Mouse (Mus musculus) layer of hippocampus, adult 8-10 months (tissue): Measurements from ENCODE around the gene Kalrn. TPM values are rescaled to one million over a fixed set of nuclear protein-coding genes. Genes with fewer than 3 reads are reported as not detected.
"Not testable (repeated sequence)": the region's sequence is repeated elsewhere in the genome, so short reads cannot be mapped to it uniquely, and the experiment has no call there.

Experiments used
- DNase-seq, 2 experiments: peaks; one replicate each; pipeline ENCODE4 v3.0.0; 2022; ENCODE audit warnings: low spot score in 2 of 2
- total RNA-seq, 4 experiments: library from RNA; stranded (reverse); gene quantifications; 2 replicates each; pipeline ENCODE4 v1.2.4; 2022

Kalrn gene
- total RNA-seq, 4 experiments from 2014 or later: 495 to 557 (median 508) TPM

GRCm38 (mm10) chr16:34320023-34320800 lies 253.1 kb downstream of the Kalrn start:
- DNase-seq: no peak

- DNase-seq: no peak
These were observed 256.2 kb downstream of the Kalrn start for GRCm38 (mm10) chr16:34317110-34317509.

- DNase-seq: no peak
These were observed 257.1 kb downstream of the Kalrn start for GRCm38 (mm10) chr16:34316253-34316652.

- DNase-seq: no peak
These were observed 259.3 kb downstream of the Kalrn start for GRCm38 (mm10) chr16:34314071-34314470.

- no peak for DNase-seq
These were observed 261.8 kb downstream of the Kalrn start for GRCm38 (mm10) chr16:34311577-34311976.

- DNase-seq: no peak
These were observed 263.0 kb downstream of the Kalrn start for GRCm38 (mm10) chr16:34310363-34310762.

GRCm38 (mm10) chr16:34308324-34308723 lies 265.0 kb downstream of the Kalrn start:
- DNase-seq: no peak

GRCm38 (mm10) chr16:34307458-34307857 lies 265.9 kb downstream of the Kalrn start:
- no peak for DNase-seq

GRCm38 (mm10) chr16:34305586-34305985 lies 267.7 kb downstream of the Kalrn start:
- DNase-seq: no peak

- DNase-seq: not testable (repeated sequence)
These were observed 269.5 kb downstream of the Kalrn start for GRCm38 (mm10) chr16:34303818-34304217.

- DNase-seq: no peak
These were observed 270.8 kb downstream of the Kalrn start for GRCm38 (mm10) chr16:34302503-34302902.

- DNase-seq: peak in 1 of 2 experiments; percentile 50
These were observed 271.3 kb downstream of the Kalrn start for GRCm38 (mm10) chr16:34302063-34302462.

- DNase-seq: no peak
These were observed 274.1 kb downstream of the Kalrn start for GRCm38 (mm10) chr16:34299226-34299625.

- DNase-seq: no peak
These were observed 275.2 kb downstream of the Kalrn start for GRCm38 (mm10) chr16:34297911-34298682.

GRCm38 (mm10) chr16:34294568-34294967 lies 278.8 kb downstream of the Kalrn start:
- DNase-seq: no peak

GRCm38 (mm10) chr16:34293675-34294074 lies 279.7 kb downstream of the Kalrn start:
- DNase-seq: no peak

- DNase-seq: no peak
These were observed 283.7 kb downstream of the Kalrn start for GRCm38 (mm10) chr16:34289583-34289982.

GRCm38 (mm10) chr16:34282026-34282425 lies 291.3 kb downstream of the Kalrn start:
- DNase-seq: no peak

GRCm38 (mm10) chr16:34279654-34280383 lies 293.5 kb downstream of the Kalrn start:
- DNase-seq: peak; percentile 77 to 82

- DNase-seq: no peak
These were observed 295.0 kb downstream of the Kalrn start for GRCm38 (mm10) chr16:34278249-34278790.

GRCm38 (mm10) chr16:34274607-34275006 lies 298.7 kb downstream of the Kalrn start:
- no peak for DNase-seq

- DNase-seq: no peak
These were observed 301.9 kb downstream of the Kalrn start for GRCm38 (mm10) chr16:34271476-34271875.
